Mouse (Mus musculus) liver, adult 2 months (tissue): Measurements from ENCODE around the gene Nup210.

Source experiments
- CTCF ChIP-seq: fragments of 200-500 bp; IDR thresholded peaks from 2 replicates; pipeline ENCODE4 v1.5.1; 2011; ENCODE audit warnings: low read depth, low read length, control low read depth
- POLR2A ChIP-seq: fragments of 200-500 bp; IDR thresholded peaks from 2 replicates; pipeline ENCODE4 v1.6.1; 2011; ENCODE audit warnings: low read length, control low read depth; ENCODE audit not compliant: insufficient read depth; ENCODE audit errors: extremely low read depth

DNA sequence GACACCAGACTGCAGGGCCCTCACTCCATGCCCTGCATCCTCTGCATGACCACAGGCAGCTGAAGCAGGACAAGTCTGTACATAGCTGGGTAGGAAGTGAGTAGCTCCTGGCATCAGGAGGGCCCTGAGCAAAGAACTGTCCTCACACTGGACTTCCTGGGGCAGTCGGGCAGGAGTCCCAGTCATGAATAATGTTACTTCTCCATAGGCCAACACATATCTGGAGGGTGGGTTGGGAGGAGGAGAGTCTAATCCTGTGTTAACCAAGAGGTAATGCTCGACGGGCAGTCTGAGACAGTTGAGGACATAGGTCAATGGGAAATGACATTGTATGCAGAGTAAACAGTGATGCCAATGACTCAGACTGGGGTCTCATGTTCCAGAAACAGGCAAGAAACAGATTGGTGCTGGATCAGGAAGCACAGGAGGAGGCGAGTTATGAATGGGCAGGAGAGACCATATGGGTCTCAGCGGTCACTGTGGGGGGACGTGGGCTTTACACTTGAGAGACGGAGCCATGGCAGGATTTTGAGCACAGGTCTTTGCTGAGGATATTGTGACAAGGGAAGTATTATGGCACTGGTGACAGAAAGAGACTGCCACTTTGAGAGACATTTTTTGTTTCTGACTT, 99.9 kb downstream of the Nup210 start:
- TF ChIP-seq POLR2A (no peak), CTCF (no peak)
